8 mouse cellular contexts compared by ENCODE assay signal in the genomic region with DNA sequence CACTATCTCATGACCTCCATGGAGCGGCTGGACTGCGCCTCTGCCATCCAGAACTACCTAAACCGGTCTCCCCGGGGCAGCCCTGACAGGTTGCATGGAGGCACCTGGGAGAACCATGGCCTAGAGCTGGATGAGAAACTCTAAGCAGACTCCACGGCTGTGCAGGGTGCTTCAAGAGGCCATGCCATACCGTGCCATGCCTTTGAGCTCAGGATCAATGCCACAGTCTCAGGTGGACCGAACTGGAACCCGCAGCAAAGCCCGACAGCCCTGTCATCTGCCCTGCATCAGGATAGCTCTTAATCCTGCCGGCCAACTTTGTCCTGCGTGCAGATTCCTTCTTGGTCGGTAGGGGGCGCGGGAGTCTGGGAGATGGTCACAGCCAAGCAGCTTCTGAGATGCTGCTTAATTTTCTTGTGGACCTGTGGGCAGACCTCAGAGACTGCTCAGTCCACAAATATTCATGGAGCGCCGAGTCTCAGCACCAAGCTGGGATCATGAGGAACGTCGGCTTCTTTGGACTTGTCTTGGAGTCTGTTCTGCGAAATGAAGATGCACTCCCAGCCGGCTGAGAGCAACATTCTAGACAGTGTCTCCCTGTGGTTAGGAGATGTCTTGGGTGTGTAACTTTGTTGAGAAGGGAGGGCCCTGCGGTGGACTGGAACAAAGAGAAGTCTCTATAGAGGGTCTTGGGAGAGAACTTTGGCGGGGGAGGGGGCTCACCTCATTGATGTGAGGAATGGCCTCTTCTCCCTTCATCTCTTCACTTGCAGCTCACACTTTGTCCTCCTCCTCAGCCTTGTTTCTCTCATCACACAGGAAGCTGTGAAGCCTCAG. TPM values are rescaled to one million over a fixed set of nuclear protein-coding genes. Genes with fewer than 3 reads are reported as not detected.
DNase-seq lines count a peak whose midpoint lies in the region; ATAC-seq and TF ChIP-seq lines count a peak whose summit lies in the region.

No protein-coding gene starts in this region.

- H3K27me3 ChIP-seq in hindbrain, embryonic 11.5 days (ENCODE audit: control insufficient read depth, insufficient read depth, low read length): no peaks in the 10 kb centered on the region
- no peaks in the 10 kb centered on the region for H3K27me3 ChIP-seq in lung, postnatal 0 days (replicated peaks; ENCODE audit: insufficient read depth, low read length)

- H3K4me1 ChIP-seq in hindbrain, embryonic 11.5 days (replicated peaks; ENCODE audit: control insufficient read depth, insufficient read depth, low read length): no peaks in the 10 kb centered on the region
- H3K4me1 ChIP-seq in lung, postnatal 0 days (ENCODE audit: insufficient read depth, low read depth, low read length): no peaks in the 10 kb centered on the region

- H3K4me3 ChIP-seq in hindbrain, embryonic 11.5 days (ENCODE audit: low read depth, low read length): peak overlapping the region; percentile 12; the same call in 1 of the 2 replicates
- H3K4me3 ChIP-seq in lung, postnatal 0 days (ENCODE audit: low read depth, low read length): no peak overlapping the region

- peak; percentile 61 for DNase-seq in MN1 (ENCODE audit: low spot score)
- peak; percentile 90 for DNase-seq in cerebellum, adult 9-10 months
- DNase-seq in frontal cortex, adult 2 months (ENCODE audit: extremely low spot score in 1 of 2, low spot score in 1 of 2): peak; percentile 60 to 95
- DNase-seq in hindbrain, embryonic 11.5 days (ENCODE audit: low spot score): peak; percentile 93
- peak; percentile 93 to 94 for DNase-seq in layer of hippocampus, postnatal 10 days (ENCODE audit: low spot score in 2 of 2)
- peak; percentile 64 for DNase-seq in lung, postnatal 0 days (ENCODE audit: low spot score)
- DNase-seq in ovary, postnatal 36 days (ENCODE audit: low spot score): peak; percentile 81
- DNase-seq in thymus, postnatal 14 days: peak; percentile 87

- no peaks in the 10 kb centered on the region for H3K36me3 ChIP-seq in hindbrain, embryonic 11.5 days (ENCODE audit: control insufficient read depth, insufficient read depth, low read length)
- no peaks in the 10 kb centered on the region for H3K36me3 ChIP-seq in lung, postnatal 0 days (ENCODE audit: insufficient read depth, low read length)

- peak; percentile 71 for ATAC-seq in hindbrain, embryonic 11.5 days (ENCODE audit: low FRiP score)
- peak; percentile 85 for ATAC-seq in lung, postnatal 0 days

- peak; percentile 96 for TF ChIP-seq CTCF in lung, postnatal 0 days (IDR thresholded peaks at IDR 0.05)

- no peak overlapping the region for H3K27ac ChIP-seq in hindbrain, embryonic 11.5 days (ENCODE audit: low read depth, low read length)
- 0 out of 2 replicates have a peak overlapping the region, but pooled peaks have one; percentile 4 for H3K27ac ChIP-seq in lung, postnatal 0 days (ENCODE audit: low read length)

- WGBS in hindbrain, embryonic 11.5 days: 11% methylated on average over 22 of the region's 22 CpGs
- 8% methylated on average over 22 of the region's 22 CpGs for WGBS in lung, postnatal 0 days

- peak overlapping the region; percentile 32 for H3K4me2 ChIP-seq in hindbrain, embryonic 11.5 days (replicated peaks; ENCODE audit: low read depth, low read length)
- peak overlapping the region; percentile 47 for H3K4me2 ChIP-seq in lung, postnatal 0 days (replicated peaks; ENCODE audit: low read depth, low read length)

- no peaks in the 10 kb centered on the region for H3K9me3 ChIP-seq in hindbrain, embryonic 11.5 days (ENCODE audit: control insufficient read depth, low read length)
- no peaks in the 10 kb centered on the region for H3K9me3 ChIP-seq in lung, postnatal 0 days (ENCODE audit: low read length)

- TF ChIP-seq EP300 in lung, postnatal 0 days (IDR thresholded peaks at IDR 0.05): no peak

- no peak overlapping the region for H3K9ac ChIP-seq in hindbrain, embryonic 11.5 days (ENCODE audit: low read depth, low read length)
- H3K9ac ChIP-seq in lung, postnatal 0 days (replicated peaks; ENCODE audit: low read depth): no peak overlapping the region

RNA-seq across cellular contexts. Expression of gene Unc5cl, which starts 12.9 kb away (rescaled TPM):
- polyA plus RNA-seq in frontal cortex, adult 2 months (2012; rRNA removed): 0.08 TPM in 1 of 2 replicates, not detected in the other
- polyA plus RNA-seq in hindbrain, embryonic 11.5 days (2014; fragmentation: Nextera tagmentation; extraction: Ambion mirVana): 0.11 and 0.15 TPM in 2 replicates
- 1 to 10 TPM in 1 of 2 experiments, under 1 TPM in 1; 0.98 to 2.0 TPM for total RNA-seq in layer of hippocampus, postnatal 10 days (2021)
- polyA plus RNA-seq in lung, postnatal 0 days (2015; fragmentation: Nextera tagmentation; extraction: Ambion mirVana): 0.44 and 0.69 TPM in 2 replicates

RNA-seq across cellular contexts. Expression of gene Tspo2, which starts 16.3 kb away (rescaled TPM):
- 0.06 TPM in 1 of 2 replicates, not detected in the other for polyA plus RNA-seq in frontal cortex, adult 2 months (2012; rRNA removed)
- polyA plus RNA-seq in hindbrain, embryonic 11.5 days (2014; fragmentation: Nextera tagmentation; extraction: Ambion mirVana): 0.06 and 0.39 TPM in 2 replicates
- total RNA-seq in layer of hippocampus, postnatal 10 days (2021): not detected
- 2.0 and 3.1 TPM in 2 replicates for polyA plus RNA-seq in lung, postnatal 0 days (2015; fragmentation: Nextera tagmentation; extraction: Ambion mirVana)

RNA-seq across cellular contexts. Expression of gene Apobec2, which starts 34.9 kb away (rescaled TPM):
- polyA plus RNA-seq in frontal cortex, adult 2 months (2012; rRNA removed): 0.08 and 0.21 TPM in 2 replicates
- polyA plus RNA-seq in hindbrain, embryonic 11.5 days (2014; fragmentation: Nextera tagmentation; extraction: Ambion mirVana): 1.6 and 1.7 TPM in 2 replicates
- under 1 TPM in 1 of 2 experiments, not detected in 1; 0.47 TPM for total RNA-seq in layer of hippocampus, postnatal 10 days (2021)
- 5.6 and 6.5 TPM in 2 replicates for polyA plus RNA-seq in lung, postnatal 0 days (2015; fragmentation: Nextera tagmentation; extraction: Ambion mirVana)

RNA-seq across cellular contexts. Expression of gene Oard1, which starts 57.8 kb away (rescaled TPM):
- 17.5 and 20.7 TPM in 2 replicates for polyA plus RNA-seq in frontal cortex, adult 2 months (2012; rRNA removed)
- polyA plus RNA-seq in hindbrain, embryonic 11.5 days (2014; fragmentation: Nextera tagmentation; extraction: Ambion mirVana): 75.0 and 79.0 TPM in 2 replicates
- 10 to 100 TPM; 11.9 to 16.2 TPM for total RNA-seq in layer of hippocampus, postnatal 10 days (2021)
- polyA plus RNA-seq in lung, postnatal 0 days (2015; fragmentation: Nextera tagmentation; extraction: Ambion mirVana): 43.9 and 45.8 TPM in 2 replicates

RNA-seq across cellular contexts. Expression of gene Nfya, which starts 57.9 kb away (rescaled TPM):
- 31.2 and 35.5 TPM in 2 replicates for polyA plus RNA-seq in frontal cortex, adult 2 months (2012; rRNA removed)
- 19.9 and 26.9 TPM in 2 replicates for polyA plus RNA-seq in hindbrain, embryonic 11.5 days (2014; fragmentation: Nextera tagmentation; extraction: Ambion mirVana)
- total RNA-seq in layer of hippocampus, postnatal 10 days (2021): 10 to 100 TPM; 33.5 to 38.1 TPM
- 5.6 and 8.5 TPM in 2 replicates for polyA plus RNA-seq in lung, postnatal 0 days (2015; fragmentation: Nextera tagmentation; extraction: Ambion mirVana)
